Mouse (Mus musculus): ENCODE results near the gene Vmn1r184.
"Not testable (repeated sequence)": the region's sequence is repeated elsewhere in the genome, so short reads cannot be mapped to it uniquely, and the experiment has no call there.

Vmn1r184 gene

GRCm38 (mm10) chr7:26260034-26260433 lies at the start of gene Vmn1r184:
TSS of gene Vmn1r184 (plus strand) at chr7:26260334.
- DNase-seq (ENCODE audit: low read depth, low spot score): not testable (repeated sequence)

DNA sequence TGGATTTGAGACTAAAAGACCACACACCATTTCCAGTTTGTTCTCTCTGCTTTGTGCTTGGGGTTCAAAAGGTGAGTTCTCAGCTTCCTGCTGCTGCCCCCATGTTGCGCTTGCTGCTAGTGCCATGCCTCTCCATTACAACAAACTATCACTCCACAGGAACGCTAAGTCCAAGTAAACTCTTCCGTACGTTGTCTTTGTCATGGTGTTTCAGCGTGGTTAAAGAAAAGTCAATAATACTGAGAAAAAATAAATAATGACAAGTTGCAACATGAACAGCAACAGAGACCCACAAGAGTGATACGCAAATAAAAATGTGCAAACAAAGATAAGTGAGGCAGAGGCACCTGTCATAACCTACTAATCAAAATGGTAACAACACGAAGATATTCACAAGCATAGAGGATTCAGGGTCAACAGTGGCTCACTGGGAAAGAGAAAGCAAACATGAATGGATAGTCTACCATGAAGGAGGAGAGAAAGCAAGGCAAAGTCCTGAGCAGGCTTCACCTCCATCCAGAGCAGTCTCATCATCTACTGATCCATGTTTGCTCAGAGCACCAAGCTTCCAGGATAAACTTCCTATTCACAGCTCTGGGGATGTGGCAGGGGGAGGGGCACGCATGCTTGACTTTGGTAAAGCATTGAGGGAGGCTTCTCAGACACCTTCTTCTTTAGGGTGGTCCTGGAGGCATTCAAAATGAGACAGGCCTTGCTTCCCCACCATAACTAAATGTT lies 43.5 kb downstream of the Vmn1r184 start:
- DNase-seq (ENCODE audit: low read depth, low spot score): not testable (repeated sequence)

DNA sequence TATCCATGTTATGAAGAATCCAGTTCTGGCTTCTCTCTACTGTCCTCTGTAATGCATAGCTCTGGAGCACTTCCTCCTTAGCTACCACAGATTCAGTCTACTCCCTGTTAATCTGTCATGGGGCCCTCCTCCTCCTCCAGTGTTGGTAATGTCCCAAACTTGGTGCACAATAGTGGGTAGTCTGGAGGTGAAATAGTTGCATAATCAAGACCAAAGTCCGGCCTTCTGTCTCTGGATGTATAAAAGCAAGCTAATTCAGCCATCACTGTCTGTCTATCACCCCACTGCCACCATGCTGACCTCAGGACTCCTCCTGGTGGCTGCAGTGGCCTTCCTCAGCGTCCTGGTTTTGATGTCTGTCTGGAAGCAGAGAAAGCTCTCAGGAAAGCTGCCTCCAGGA lies 46.8 kb downstream of the Vmn1r184 start, which contains the start of gene Cyp2a4:
Gene Cyp2a4 (plus strand): TSS at position 244 of the 400 bp plus-strand sequence.
- DNase-seq (ENCODE audit: low read depth, low spot score): not testable (repeated sequence)

DNA sequence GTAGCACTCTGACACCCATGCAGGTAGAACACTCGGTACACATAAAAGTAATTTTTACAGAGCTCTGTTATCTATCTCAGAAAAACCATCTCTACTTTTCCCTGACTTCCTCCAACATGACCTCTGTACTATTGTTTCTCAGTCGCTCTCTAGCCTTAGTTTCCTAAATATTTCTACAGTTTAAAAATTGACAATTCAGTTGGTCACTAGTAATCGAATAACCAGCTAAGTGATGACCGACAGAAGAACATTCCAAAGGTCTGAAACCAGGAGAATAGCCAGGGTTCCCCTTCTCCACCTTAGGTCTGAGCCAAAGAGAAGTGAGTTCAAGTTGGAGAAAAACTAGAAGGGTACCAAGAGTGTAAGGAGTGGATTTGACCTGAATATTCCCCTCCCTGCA lies 51.7 kb downstream of the Vmn1r184 start:
- DNase-seq (ENCODE audit: low read depth, low spot score): not testable (repeated sequence)

DNA sequence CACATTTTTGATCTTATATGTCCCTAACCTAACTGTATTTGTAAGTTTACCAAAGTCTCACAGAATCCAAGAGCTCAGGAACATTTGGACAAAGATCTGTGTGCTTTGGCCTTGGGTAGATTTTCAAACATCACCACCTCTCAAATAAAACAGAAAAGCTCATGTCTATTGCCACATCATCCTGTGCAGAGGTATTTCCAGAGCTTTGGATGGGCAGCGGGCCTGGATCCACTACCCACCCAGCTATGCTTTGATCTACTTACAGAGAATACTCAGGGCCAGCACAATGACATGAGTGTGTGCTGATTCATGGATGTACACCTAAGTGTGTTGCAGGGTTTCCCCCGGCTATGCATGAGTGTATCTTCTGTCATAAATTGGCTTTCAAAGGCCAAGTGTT lies 55.1 kb downstream of the Vmn1r184 start:
- DNase-seq (ENCODE audit: low read depth, low spot score): not testable (repeated sequence)

DNA sequence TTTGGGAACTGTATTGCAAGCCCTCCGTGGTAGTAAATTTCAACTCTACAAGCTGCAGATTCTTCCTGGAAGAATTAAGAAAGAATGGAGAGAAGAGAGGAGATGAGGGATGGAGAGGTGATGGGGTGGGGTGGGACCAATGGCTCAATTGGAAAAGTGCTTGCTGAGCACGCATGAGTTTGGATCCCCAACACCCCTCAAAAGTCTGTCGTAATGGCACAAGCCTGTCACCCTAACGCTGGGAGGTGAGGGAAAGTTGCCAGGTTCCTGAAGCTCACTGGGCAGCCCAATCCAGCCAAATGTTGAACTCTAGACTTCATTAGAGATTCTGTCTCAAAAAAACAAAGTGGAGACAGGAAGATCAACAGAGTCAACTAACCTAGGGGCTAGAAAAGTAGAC lies 55.7 kb downstream of the Vmn1r184 start:
- not testable (repeated sequence) for DNase-seq (ENCODE audit: low read depth, low spot score)

All from A20 (cell line).